Mouse (Mus musculus): Measurements from ENCODE around the gene Nckap5l.

DNA sequence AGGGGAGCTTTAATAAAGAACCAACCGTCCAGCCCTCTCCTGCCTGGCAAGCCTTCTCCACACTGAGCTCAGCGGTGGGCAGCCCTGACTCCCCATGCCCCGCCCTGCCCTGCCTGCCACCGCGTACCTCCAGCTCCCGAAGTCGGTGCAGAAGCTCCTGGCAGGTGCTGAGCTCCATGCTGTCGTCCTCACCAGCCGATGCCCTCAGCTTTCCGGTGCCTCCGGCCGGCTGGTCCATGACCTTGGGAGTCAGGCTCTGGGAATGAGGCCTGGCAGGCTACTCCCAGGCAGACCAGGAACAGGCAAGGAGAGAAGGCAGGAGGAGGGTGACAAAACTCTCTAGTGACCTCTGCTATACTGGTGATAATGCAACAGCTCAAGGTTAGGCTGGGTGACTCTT, 23.6 kb downstream of the Nckap5l start:
- TF ChIP-seq POLR2A (IDR thresholded peaks at IDR 0.05; ENCODE audit: low read depth, low read length) (no peak), CTCF (conservative IDR thresholded peaks at IDR 0.05 in 1 of 2, IDR thresholded peaks at IDR 0.05 in 1 of 2; ENCODE audit: low read depth in 2 of 2, low read length in 2 of 2) (no peak)
